Mouse (Mus musculus) fat pad, adult 2 months (tissue): ENCODE results near the gene Gpr63.
"Not testable (repeated sequence)": the region's sequence is repeated elsewhere in the genome, so short reads cannot be mapped to it uniquely, and the experiment has no call there.

Experiments
- DNase-seq: peaks from one replicate; pipeline ENCODE4 v3.0.0-alpha.2; 2011; ENCODE audit warnings: low read depth, low spot score; ENCODE audit errors: extremely low read depth

Gene Gpr63

GRCm38 (mm10) chr4:24966299-24966991, at the start of gene Gpr63:
Gpr63 (plus strand) TSS chr4:24966407.
- DNase-seq = no peak

GRCm38 (mm10) chr4:24920006-24920577, 46.1 kb upstream of the Gpr63 start:
- no peak for DNase-seq

GRCm38 (mm10) chr4:24924726-24925125, 41.5 kb upstream of the Gpr63 start:
- no peak for DNase-seq

- no peak for DNase-seq
Observed at GRCm38 (mm10) chr4:24928260-24928780, 37.9 kb upstream of the Gpr63 start.

- DNase-seq = no peak
Observed at GRCm38 (mm10) chr4:24928926-24929325, 37.3 kb upstream of the Gpr63 start.

- no peak for DNase-seq
Observed at GRCm38 (mm10) chr4:24942728-24943424, 23.3 kb upstream of the Gpr63 start.

GRCm38 (mm10) chr4:24965918-24966298, 299 bp upstream of the Gpr63 start:
- no peak for DNase-seq

- DNase-seq = no peak
Observed at GRCm38 (mm10) chr4:24967251-24967650, 1.0 kb downstream of the Gpr63 start.

GRCm38 (mm10) chr4:24978589-24978988, 12.4 kb downstream of the Gpr63 start:
- no peak for DNase-seq

GRCm38 (mm10) chr4:24985612-24986011, 19.4 kb downstream of the Gpr63 start:
- no peak for DNase-seq

GRCm38 (mm10) chr4:24991475-24991874, 25.3 kb downstream of the Gpr63 start:
- DNase-seq = no peak

- not testable (repeated sequence) for DNase-seq
Observed at GRCm38 (mm10) chr4:25009328-25009727, 43.1 kb downstream of the Gpr63 start.

GRCm38 (mm10) chr4:25011780-25012179, 45.6 kb downstream of the Gpr63 start:
- DNase-seq = no peak

- no peak for DNase-seq
Observed at GRCm38 (mm10) chr4:25012726-25013125, 46.5 kb downstream of the Gpr63 start.

- no peak for DNase-seq
Observed at GRCm38 (mm10) chr4:25015017-25015655, 48.9 kb downstream of the Gpr63 start.

GRCm38 (mm10) chr4:25028252-25028651, 62.0 kb downstream of the Gpr63 start:
- DNase-seq = no peak

- no peak for DNase-seq
Observed at GRCm38 (mm10) chr4:25028752-25029151, 62.5 kb downstream of the Gpr63 start.

- DNase-seq = no peak
Observed at GRCm38 (mm10) chr4:25029875-25030274, 63.7 kb downstream of the Gpr63 start.

- DNase-seq = no peak
Observed at GRCm38 (mm10) chr4:25035158-25035791, 69.1 kb downstream of the Gpr63 start.

GRCm38 (mm10) chr4:25035806-25036205, 69.6 kb downstream of the Gpr63 start:
- DNase-seq = no peak

GRCm38 (mm10) chr4:25037260-25037659, 71.1 kb downstream of the Gpr63 start:
- DNase-seq = no peak
